Mouse (Mus musculus) kidney, postnatal 0 days (tissue): ENCODE data around the gene Cmtm7. TPM values are rescaled to one million over a fixed set of nuclear protein-coding genes. Genes with fewer than 3 reads are reported as not detected.
A peak's percentile ranks its signal among the peaks of the same experiment; 100 is the strongest.

Experiments
- ATAC-seq: fragments of 200-750 bp; cut with Nextera tagmentation; replicated peaks from 2 replicates; pipeline ENCODE4 v1.8.0; 2017; ENCODE audit warnings: low read depth, moderate number of reproducible peaks, moderate TSS enrichment, moderate library complexity; ENCODE audit not compliant: low FRiP score
- DNase-seq: peaks from one replicate; pipeline ENCODE4 v3.0.0-alpha.2; 2016; ENCODE audit warnings: low spot score
- H3K27ac ChIP-seq: fragments of 300-500 bp; sonication (generic); 2 replicates; pipeline ENCODE4 v1.5.1; 2014; ENCODE audit warnings: mild to moderate bottlenecking
- H3K27me3 ChIP-seq: fragments of 300-500 bp; sonication (generic); 2 replicates; pipeline ENCODE4 v1.6.1; 2014; ENCODE audit warnings: low read length, mixed read lengths; ENCODE audit not compliant: insufficient read depth
- H3K36me3 ChIP-seq: fragments of 300-500 bp; sonication (generic); 2 replicates; pipeline ENCODE4 v1.6.1; 2014; ENCODE audit warnings: low read length, mixed read lengths; ENCODE audit not compliant: insufficient read depth
- H3K4me1 ChIP-seq: fragments of 300-500 bp; sonication (generic); replicated peaks from 2 replicates; pipeline ENCODE4 v1.6.1; 2014; ENCODE audit warnings: antibody characterized with exemption, low read length, mixed read lengths; ENCODE audit not compliant: insufficient read depth
- H3K4me2 ChIP-seq: fragments of 300-500 bp; sonication (generic); 2 replicates; pipeline ENCODE4 v1.6.1; 2014; ENCODE audit warnings: mild to moderate bottlenecking, low read length, moderate library complexity, mixed read lengths
- H3K4me3 ChIP-seq: fragments of 300-500 bp; sonication (generic); replicated peaks from 2 replicates; pipeline ENCODE4 v1.5.1; 2014; ENCODE audit warnings: low read depth, low read length
- H3K9ac ChIP-seq: fragments of 300-500 bp; sonication (generic); 2 replicates; pipeline ENCODE4 v1.6.1; 2014; ENCODE audit warnings: low read depth, low read length
- H3K9me3 ChIP-seq: fragments of 300-500 bp; sonication (generic); replicated peaks from 2 replicates; pipeline ENCODE4 v1.6.1; 2016; ENCODE audit warnings: low read length, inconsistent platforms, mixed read lengths
- CTCF ChIP-seq: IDR thresholded peaks from 2 replicates; pipeline ENCODE4 v1.5.1; 2016; ENCODE audit warnings: antibody characterized with exemption, low read depth, mild to moderate bottlenecking, moderate library complexity
- whole genome bisulfite sequencing: fragments of 180-500 bp; shearing (Covaris S2); extraction: QIAGEN DNeasy Blood & Tissue Kit; methylation state at CpG from one replicate; pipeline ENCODE4 v1.1.7; 2014; 5-methylcytosine and 5-hydroxymethylcytosine counted together
- polyA plus RNA-seq: library from polyadenylated mRNA; unstranded; fragments of >200 nt; fragmentation: Nextera tagmentation; extraction: Ambion mirVana; gene quantifications from 2 replicates; pipeline ENCODE4 v1.2.1, GENCODE M21; 2015

The Cmtm7 gene
- polyA plus RNA-seq, 1 experiment from 2014 or later = 102 TPM

DNA sequence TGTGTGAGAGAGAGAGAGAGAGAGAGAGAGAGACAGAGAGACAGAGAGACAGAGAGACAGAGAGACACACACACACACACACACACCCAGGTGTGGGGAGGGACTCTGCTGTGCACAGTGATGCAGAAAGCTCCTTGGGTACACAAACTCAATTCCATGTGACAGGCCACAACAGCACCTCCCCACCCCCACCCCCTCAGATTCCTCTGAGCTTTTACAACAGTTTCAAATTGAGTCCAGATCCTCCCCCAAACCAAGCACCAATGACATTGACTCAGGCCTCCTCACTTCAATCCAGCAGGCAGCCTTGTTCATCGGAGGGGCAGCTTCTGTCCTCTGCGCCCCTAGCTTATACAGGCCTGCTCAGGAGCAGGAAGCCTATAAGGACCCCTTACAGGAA lies 14.1 kb downstream of the Cmtm7 start:
- ATAC-seq = peak; percentile 71
- H3K36me3 ChIP-seq = 0 out of 2 replicates have a peak, but pooled peaks cover 8% of the 10 kb centered on the region
- peaks cover 7% of the 10 kb centered on the region for H3K4me1 ChIP-seq
- H3K4me2 ChIP-seq = no peak overlapping the region
- H3K4me3 ChIP-seq = no peak overlapping the region
- peak; percentile 69 for DNase-seq
- no peak overlapping the region for H3K9ac ChIP-seq
- H3K9me3 ChIP-seq = no peaks in the 10 kb centered on the region
- no peak for TF ChIP-seq CTCF
- 37% methylated on average over 2 of the region's 2 CpGs for WGBS
- H3K27me3 ChIP-seq = no peaks in the 10 kb centered on the region
- H3K27ac ChIP-seq = peak overlapping the region; percentile 78

DNA sequence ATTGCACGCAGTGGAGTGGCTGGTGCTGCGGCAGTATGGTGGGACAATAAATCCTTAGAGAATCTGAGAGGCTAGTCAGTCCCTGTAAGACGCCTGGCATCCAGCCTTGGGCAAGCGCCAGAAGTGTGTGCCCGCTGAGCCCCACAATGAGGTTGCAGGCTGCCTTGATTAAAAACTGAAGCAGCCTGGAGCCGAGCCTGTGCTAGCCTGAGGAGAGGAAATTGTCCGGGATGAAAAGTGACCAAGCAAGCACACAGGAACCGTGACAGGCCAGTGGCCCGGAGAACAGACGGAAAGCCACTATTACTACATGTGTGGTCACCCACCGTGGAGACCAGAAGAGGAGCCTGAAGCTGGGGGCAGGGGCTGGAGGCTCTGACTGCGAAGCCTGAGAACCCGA lies 14.6 kb downstream of the Cmtm7 start:
- H3K27ac ChIP-seq = peak overlapping the region; percentile 78

DNA sequence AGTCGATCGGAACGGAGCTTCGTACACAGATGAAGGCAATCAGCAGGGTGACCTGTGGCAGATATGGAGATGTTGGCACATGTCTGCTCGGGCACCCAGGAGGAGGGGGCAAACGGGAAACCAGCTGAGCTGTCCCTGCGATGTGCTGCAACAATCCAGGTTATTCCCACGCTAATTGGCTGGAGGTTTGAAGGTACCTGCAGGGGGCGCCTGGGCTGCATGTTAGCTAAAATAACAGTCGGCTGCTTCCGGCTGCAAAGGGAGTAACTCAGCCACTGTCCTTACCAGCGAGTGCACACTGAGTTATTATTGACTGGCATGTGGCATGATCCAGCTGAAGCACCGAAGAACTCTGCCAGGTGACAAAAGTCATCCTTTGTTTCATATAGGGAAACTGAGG lies 18.3 kb downstream of the Cmtm7 start:
- no peak for ATAC-seq
- Histone ChIP-seq H3K4me1 (peaks cover 7% of the 10 kb centered on the region), H3K27me3 (no peaks in the 10 kb centered on the region), H3K9me3 (no peaks in the 10 kb centered on the region), H3K27ac (no peak overlapping the region), H3K4me2 (no peak overlapping the region), H3K9ac (no peak overlapping the region), H3K36me3 (peaks cover 15% of the 10 kb centered on the region; the same call in 1 of the 2 replicates), H3K4me3 (no peak overlapping the region)
- 62% methylated on average over 13 of the region's 13 CpGs for WGBS
- peak; percentile 69 for TF ChIP-seq CTCF
- peak; percentile 62 for DNase-seq

More for the DNA sequence above, 14.6 kb downstream of the Cmtm7 start:
- DNase-seq = peak; percentile 77
- Histone ChIP-seq H3K9ac (no peak overlapping the region), H3K36me3 (0 out of 2 replicates have a peak, but pooled peaks cover 5% of the 10 kb centered on the region), H3K4me2 (no peak overlapping the region), H3K9me3 (no peaks in the 10 kb centered on the region), H3K4me1 (peaks cover 7% of the 10 kb centered on the region), H3K4me3 (no peak overlapping the region), H3K27me3 (no peaks in the 10 kb centered on the region)
- TF ChIP-seq CTCF = no peak
- peak; percentile 75 for ATAC-seq
- 37% methylated on average over 13 of the region's 13 CpGs for WGBS

- Histone ChIP-seq H3K4me2 (no peak overlapping the region), H3K9ac (no peak overlapping the region), H3K27ac (no peak overlapping the region), H3K9me3 (no peaks in the 10 kb centered on the region), H3K36me3 (peaks cover 18% of the 10 kb centered on the region; the same call in 1 of the 2 replicates), H3K4me1 (no peaks in the 10 kb centered on the region), H3K4me3 (no peak overlapping the region), H3K27me3 (no peaks in the 10 kb centered on the region)
- 62% methylated on average over 11 of the region's 11 CpGs for WGBS
- DNase-seq = no peak
- no peak for ATAC-seq
- TF ChIP-seq CTCF = no peak
Observed at GRCm38 (mm10) chr9:114761848-114762247, 19.8 kb downstream of the Cmtm7 start.

GRCm38 (mm10) chr9:114760353-114760752 lies 21.3 kb downstream of the Cmtm7 start:
- Histone ChIP-seq H3K9ac (no peak overlapping the region), H3K9me3 (no peaks in the 10 kb centered on the region), H3K36me3 (peaks cover 24% of the 10 kb centered on the region; the same call in 1 of the 2 replicates), H3K4me1 (no peaks in the 10 kb centered on the region), H3K4me2 (no peak overlapping the region), H3K4me3 (no peak overlapping the region), H3K27ac (no peak overlapping the region), H3K27me3 (no peaks in the 10 kb centered on the region)
- TF ChIP-seq CTCF = no peak
- no peak for DNase-seq
- 81% methylated on average over 5 of the region's 5 CpGs for WGBS
- no peak for ATAC-seq

GRCm38 (mm10) chr9:114759886-114760285 lies 21.8 kb downstream of the Cmtm7 start:
- no peak overlapping the region for H3K9ac ChIP-seq
- no peaks in the 10 kb centered on the region for H3K4me1 ChIP-seq
- H3K4me2 ChIP-seq = no peak overlapping the region
- H3K4me3 ChIP-seq = no peak overlapping the region
- no peaks in the 10 kb centered on the region for H3K9me3 ChIP-seq
- H3K27me3 ChIP-seq = no peaks in the 10 kb centered on the region
- TF ChIP-seq CTCF = no peak
- ATAC-seq (no peak), DNase-seq (no peak)
- peaks cover 26% of the 10 kb centered on the region; the same call in 1 of the 2 replicates for H3K36me3 ChIP-seq
- H3K27ac ChIP-seq = no peak overlapping the region
- 87% methylated on average over 4 of the region's 4 CpGs for WGBS

DNA sequence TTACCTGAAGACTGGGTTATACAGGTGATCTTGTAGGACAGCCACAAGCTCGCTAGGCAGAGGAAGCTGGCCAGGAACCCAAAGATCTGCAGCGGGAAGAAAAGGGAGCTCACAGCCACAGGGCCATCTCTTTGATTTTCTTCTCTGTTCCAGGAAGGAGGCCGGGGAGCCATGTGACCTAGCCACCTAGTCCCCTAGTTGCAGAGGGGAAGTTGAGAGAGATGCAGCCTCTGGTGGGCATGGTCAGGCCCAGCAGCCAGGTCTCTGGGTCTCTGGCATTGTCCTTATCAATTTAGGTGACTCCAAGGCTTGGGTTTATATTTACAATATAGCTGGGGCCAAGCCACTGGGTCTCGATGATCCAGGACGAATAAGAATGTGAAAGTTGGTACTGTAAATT lies 22.9 kb downstream of the Cmtm7 start:
- Histone ChIP-seq H3K36me3 (peaks cover 26% of the 10 kb centered on the region; the same call in 1 of the 2 replicates), H3K4me1 (no peaks in the 10 kb centered on the region), H3K9ac (no peak overlapping the region), H3K4me2 (no peak overlapping the region), H3K4me3 (no peak overlapping the region), H3K9me3 (no peaks in the 10 kb centered on the region), H3K27ac (no peak overlapping the region), H3K27me3 (no peaks in the 10 kb centered on the region)
- WGBS = 84% methylated on average over 5 of the region's 5 CpGs
- DNase-seq = no peak
- ATAC-seq = no peak
- no peak for TF ChIP-seq CTCF
